Mouse (Mus musculus) frontal cortex, postnatal 25 days (tissue): ENCODE results near the gene Lyrm4.

Experiments
- DNase-seq, 2 experiments: peaks; one replicate each; pipeline ENCODE4 v3.0.0; 2022; ENCODE audit warnings: low spot score in 2 of 2

Gene Lyrm4

DNA sequence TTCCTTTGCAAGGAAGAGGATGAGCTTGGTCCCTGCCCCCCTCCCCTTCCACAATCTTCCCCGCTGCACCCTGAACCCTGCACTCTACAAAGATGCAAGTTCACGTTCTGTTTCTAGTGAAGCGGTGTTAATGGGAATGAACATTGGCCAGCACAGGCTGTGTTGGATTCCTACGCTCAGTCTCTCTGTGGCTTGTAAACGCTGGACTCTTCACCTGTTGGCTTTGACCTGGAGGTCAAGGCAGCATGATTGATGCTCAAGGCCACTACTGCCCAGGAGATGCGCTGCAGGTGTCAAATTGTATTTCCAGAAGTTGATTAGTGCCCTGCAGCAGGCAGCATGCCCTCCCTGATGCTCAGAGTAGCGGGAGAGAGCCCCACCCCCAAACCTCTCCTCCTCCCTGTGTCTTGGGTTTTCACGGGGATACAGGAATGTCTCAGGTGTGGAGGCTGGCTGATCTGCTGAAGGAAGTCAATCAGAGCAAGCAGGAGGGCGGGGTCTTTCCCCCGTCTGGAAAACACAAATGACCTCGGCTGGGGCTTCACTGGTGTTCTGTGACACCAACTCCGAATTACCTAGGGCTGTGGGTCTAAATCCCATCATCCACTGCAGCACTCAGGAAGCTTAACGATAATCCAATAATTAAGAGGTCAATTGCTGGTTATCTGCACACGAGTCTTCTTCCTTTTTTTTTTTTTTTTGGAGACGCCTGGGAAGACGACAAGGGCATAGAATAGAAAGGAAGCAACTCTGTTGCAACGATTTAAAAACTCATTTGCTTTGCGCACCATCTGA lies 177.3 kb downstream of the Lyrm4 start:
- no peak for DNase-seq

DNA sequence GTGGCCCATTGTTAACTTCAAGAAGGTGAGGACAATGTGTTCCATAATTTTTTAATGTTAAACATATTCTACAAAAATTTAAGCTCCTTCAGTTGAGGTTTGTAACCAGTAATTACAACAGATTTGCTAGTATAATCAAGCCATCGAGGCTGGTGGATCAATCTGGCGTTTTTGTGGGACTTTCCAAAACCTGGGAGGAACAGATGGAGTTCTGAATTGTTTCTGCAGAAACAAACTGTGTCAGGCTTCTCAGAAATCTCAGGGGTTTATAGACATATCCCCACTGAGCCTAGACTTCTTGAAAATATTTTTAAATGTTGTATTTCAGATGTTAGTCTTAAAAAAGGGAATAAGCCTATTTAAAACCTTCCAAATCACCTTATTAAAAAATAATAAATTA lies 179.3 kb downstream of the Lyrm4 start:
- DNase-seq = no peak
